Mouse (Mus musculus): Measurements from ENCODE around the gene C130026I21Rik. TPM values are rescaled to one million over a fixed set of nuclear protein-coding genes. Genes with fewer than 3 reads are reported as not detected.
"Not testable (repeated sequence)": the region's sequence is repeated elsewhere in the genome, so short reads cannot be mapped to it uniquely, and the experiment has no call there.

C130026I21Rik gene
- polyA plus RNA-seq, 1 experiment = not detected

- H3K27me3 ChIP-seq (replicated peaks) = not testable (repeated sequence)
Observed at GRCm38 (mm10) chr1:85105336-85105735, 165.0 kb downstream of the C130026I21Rik start.

GRCm38 (mm10) chr1:85101754-85102153 lies 168.6 kb downstream of the C130026I21Rik start:
- not testable (repeated sequence) for H3K27me3 ChIP-seq (replicated peaks); H3K36me3 ChIP-seq (replicated peaks; ENCODE audit: low read length); H3K4me3 ChIP-seq (replicated peaks); H3K4me1 ChIP-seq
- peaks cover 12% of the 10 kb centered on the region; the same call in 1 of the 2 replicates for H3K9me3 ChIP-seq

More at GRCm38 (mm10) chr1:85105336-85105735, 165.0 kb downstream of the C130026I21Rik start:
- H3K9me3 ChIP-seq; H3K4me3 ChIP-seq (replicated peaks); H3K36me3 ChIP-seq (replicated peaks; ENCODE audit: low read length); H3K4me1 ChIP-seq: not testable (repeated sequence)

- not testable (repeated sequence) for H3K4me1 ChIP-seq; H3K36me3 ChIP-seq (replicated peaks; ENCODE audit: low read length); H3K27me3 ChIP-seq (replicated peaks); H3K9me3 ChIP-seq; H3K4me3 ChIP-seq (replicated peaks)
Observed at GRCm38 (mm10) chr1:85099864-85100263, 170.5 kb downstream of the C130026I21Rik start, which contains the start of gene Gm10553. Gm10553 (plus strand) TSS chr1:85100164.

- not testable (repeated sequence) for H3K9me3 ChIP-seq; H3K27me3 ChIP-seq (replicated peaks); H3K4me1 ChIP-seq; H3K4me3 ChIP-seq (replicated peaks); H3K36me3 ChIP-seq (replicated peaks; ENCODE audit: low read length)
Observed at GRCm38 (mm10) chr1:85099081-85099480, 171.3 kb downstream of the C130026I21Rik start.

GRCm38 (mm10) chr1:85093011-85093572 lies 177.3 kb downstream of the C130026I21Rik start:
- H3K27me3 ChIP-seq (replicated peaks); H3K9me3 ChIP-seq; H3K4me3 ChIP-seq (replicated peaks); H3K36me3 ChIP-seq (replicated peaks; ENCODE audit: low read length); H3K4me1 ChIP-seq: not testable (repeated sequence)

DNA sequence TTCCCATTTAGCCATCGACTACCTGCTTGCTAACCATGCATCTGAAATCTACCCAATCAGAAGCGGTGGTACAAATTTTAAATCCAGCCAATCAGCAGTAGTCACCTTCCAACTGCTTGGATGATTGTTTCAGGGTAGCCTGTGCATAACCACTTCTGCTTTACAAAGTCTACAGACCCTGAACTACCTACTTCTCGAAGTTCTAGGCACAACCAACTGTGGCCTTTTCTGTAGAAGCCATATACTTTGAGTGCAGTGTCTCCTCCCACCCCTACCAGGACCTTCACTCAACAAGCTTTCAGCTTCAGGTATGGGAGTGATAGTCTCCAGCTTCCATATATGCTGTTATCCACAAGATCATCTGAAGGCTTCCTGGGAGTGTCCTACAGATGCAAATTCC lies 178.2 kb downstream of the C130026I21Rik start:
- not testable (repeated sequence) for H3K36me3 ChIP-seq (replicated peaks; ENCODE audit: low read length); H3K27me3 ChIP-seq (replicated peaks); H3K9me3 ChIP-seq; H3K4me1 ChIP-seq; H3K4me3 ChIP-seq (replicated peaks)

- not testable (repeated sequence) for H3K9me3 ChIP-seq; H3K27me3 ChIP-seq (replicated peaks); H3K36me3 ChIP-seq (replicated peaks; ENCODE audit: low read length); H3K4me3 ChIP-seq (replicated peaks); H3K4me1 ChIP-seq
Observed at GRCm38 (mm10) chr1:85086211-85086610, 184.2 kb downstream of the C130026I21Rik start.

DNA sequence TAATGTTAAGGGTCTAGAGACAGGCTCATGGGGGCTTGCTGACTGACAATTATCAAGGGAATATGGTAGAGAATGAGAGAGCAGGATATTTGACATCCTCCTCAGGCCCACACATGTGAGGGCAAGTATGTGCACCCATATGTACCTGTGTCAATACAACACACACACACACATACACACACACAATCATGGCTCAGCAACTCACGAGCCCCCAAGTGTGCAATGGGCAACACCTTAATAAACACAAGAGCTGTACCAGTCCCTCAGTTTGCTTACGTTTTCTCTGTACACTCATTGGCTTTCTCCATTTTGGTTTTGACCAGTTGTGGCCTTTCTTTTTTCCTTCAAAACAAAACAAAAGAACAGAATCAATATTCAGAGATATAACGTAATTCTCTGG lies 185.6 kb downstream of the C130026I21Rik start:
- not testable (repeated sequence) for H3K9me3 ChIP-seq; H3K27me3 ChIP-seq (replicated peaks); H3K4me1 ChIP-seq; H3K36me3 ChIP-seq (replicated peaks; ENCODE audit: low read length); H3K4me3 ChIP-seq (replicated peaks)

- H3K4me1 ChIP-seq; H3K36me3 ChIP-seq (replicated peaks; ENCODE audit: low read length); H3K4me3 ChIP-seq (replicated peaks); H3K9me3 ChIP-seq; H3K27me3 ChIP-seq (replicated peaks): not testable (repeated sequence)
Observed at GRCm38 (mm10) chr1:85073099-85073498, 197.3 kb downstream of the C130026I21Rik start.

GRCm38 (mm10) chr1:85071690-85072089 lies 198.7 kb downstream of the C130026I21Rik start:
- not testable (repeated sequence) for H3K4me3 ChIP-seq (replicated peaks)

DNA sequence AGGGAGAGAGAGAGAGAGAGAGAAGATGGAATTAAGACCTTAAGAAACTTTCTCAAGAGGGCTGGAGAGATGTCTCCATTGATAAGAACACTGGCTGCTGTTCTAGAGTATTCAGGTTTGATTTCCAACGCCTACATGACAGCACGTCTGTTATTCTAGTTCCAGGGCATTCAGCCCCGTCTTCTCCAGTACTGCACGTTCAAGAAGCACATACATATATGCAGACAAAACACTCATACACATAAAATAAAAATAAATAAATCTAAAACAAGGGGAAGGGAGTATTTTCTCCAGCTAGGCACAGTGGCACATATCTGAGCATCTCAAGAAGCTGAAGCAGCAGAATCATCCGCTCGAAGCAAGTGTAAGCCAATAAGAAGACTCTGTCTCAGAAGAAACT lies 234.6 kb downstream of the C130026I21Rik start:
- H3K4me1 ChIP-seq; H3K36me3 ChIP-seq (replicated peaks; ENCODE audit: low read length); H3K9me3 ChIP-seq; H3K4me3 ChIP-seq (replicated peaks); H3K27me3 ChIP-seq (replicated peaks): not testable (repeated sequence)

More at GRCm38 (mm10) chr1:85071690-85072089, 198.7 kb downstream of the C130026I21Rik start:
- H3K9me3 ChIP-seq; H3K27me3 ChIP-seq (replicated peaks); H3K4me1 ChIP-seq; H3K36me3 ChIP-seq (replicated peaks; ENCODE audit: low read length): not testable (repeated sequence)

DNA sequence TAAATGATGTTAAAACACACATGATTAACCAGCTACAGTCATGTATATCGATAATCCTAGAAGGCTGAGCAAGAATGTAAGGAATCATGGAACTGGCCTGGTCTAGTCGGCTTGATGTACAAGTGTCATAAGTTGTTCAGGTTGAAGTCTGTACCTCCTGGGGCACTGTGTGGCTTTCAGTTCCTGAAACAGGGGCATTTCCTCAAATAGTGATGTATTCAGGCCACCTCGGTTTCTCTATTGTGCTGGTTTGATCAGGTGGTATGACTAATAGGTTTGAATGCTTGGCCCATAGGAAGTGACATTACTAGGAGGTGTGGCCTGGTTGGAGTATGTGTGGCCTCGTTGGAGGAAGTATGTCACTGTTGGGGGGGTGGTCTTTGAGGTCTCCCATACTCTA lies 236.0 kb downstream of the C130026I21Rik start:
- not testable (repeated sequence) for H3K4me3 ChIP-seq (replicated peaks); H3K4me1 ChIP-seq; H3K9me3 ChIP-seq; H3K36me3 ChIP-seq (replicated peaks; ENCODE audit: low read length); H3K27me3 ChIP-seq (replicated peaks)

- not testable (repeated sequence) for H3K4me1 ChIP-seq; H3K9me3 ChIP-seq; H3K27me3 ChIP-seq (replicated peaks); H3K4me3 ChIP-seq (replicated peaks); H3K36me3 ChIP-seq (replicated peaks; ENCODE audit: low read length)
Observed at GRCm38 (mm10) chr1:85033616-85034015, 236.8 kb downstream of the C130026I21Rik start.

DNA sequence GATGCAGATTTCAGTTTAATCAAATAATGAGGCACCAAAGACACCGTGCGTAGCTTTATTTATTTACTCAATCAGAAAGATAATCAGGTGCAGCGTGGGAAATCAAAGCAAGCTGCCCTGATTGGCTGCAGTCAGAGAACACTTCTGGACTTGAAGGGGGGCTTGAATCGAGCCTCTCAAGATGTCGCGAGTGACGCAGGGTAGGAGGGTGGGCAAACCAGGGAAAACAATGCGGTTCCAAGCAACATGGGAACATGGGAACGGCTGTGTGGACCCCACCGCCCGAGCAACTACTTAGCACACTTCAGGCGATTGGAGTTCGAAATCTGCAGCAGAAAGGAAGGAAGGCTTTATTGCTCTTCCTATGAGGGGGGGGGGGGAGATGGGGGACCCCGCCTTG lies 240.2 kb downstream of the C130026I21Rik start:
- not testable (repeated sequence) for H3K27me3 ChIP-seq (replicated peaks); H3K4me1 ChIP-seq; H3K9me3 ChIP-seq; H3K4me3 ChIP-seq (replicated peaks); H3K36me3 ChIP-seq (replicated peaks; ENCODE audit: low read length)

GRCm38 (mm10) chr1:85011933-85012332 lies 258.4 kb downstream of the C130026I21Rik start:
- not testable (repeated sequence) for H3K4me1 ChIP-seq; H3K27me3 ChIP-seq (replicated peaks); H3K4me3 ChIP-seq (replicated peaks); H3K9me3 ChIP-seq; H3K36me3 ChIP-seq (replicated peaks; ENCODE audit: low read length)

DNA sequence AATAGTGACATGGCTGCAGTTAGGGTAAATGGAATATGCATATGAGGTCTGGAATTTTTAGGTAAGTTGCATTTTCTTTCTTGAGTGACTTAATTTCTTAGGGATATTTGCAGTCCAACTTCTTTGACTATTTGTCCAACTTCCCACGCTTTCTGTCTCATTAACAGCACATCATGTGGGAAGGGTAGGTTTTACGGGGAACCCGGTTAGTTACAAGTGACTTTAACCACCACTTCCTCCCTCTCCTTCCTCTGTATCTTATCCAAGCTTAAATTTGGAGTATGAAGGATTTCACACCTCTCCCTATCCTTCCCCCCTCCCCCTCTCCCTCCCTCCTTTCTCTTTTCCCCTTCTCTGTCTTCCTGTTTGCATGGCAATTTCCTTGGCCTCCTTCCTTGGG lies 259.4 kb downstream of the C130026I21Rik start:
- H3K9me3 ChIP-seq; H3K4me1 ChIP-seq; H3K36me3 ChIP-seq (replicated peaks; ENCODE audit: low read length); H3K27me3 ChIP-seq (replicated peaks); H3K4me3 ChIP-seq (replicated peaks): not testable (repeated sequence)

DNA sequence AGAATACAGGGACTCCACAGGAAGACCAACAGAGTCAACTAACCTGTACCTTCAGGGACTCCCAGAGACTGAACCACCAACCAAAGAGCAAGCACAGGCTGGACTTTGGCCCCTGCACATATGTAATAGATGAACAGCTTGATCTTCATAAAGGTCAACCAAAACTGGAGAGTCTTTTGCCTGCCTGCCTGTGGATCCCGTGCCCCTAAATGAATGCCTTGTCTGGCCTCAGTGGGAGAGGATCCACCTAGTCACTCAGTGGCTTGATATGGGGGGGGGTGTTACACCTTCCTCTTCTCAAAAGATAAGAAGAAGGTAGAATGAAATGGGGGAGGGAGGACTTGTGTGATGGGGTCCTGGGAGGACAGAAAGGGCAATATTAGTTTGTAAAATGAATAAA lies 262.6 kb downstream of the C130026I21Rik start:
- not testable (repeated sequence) for H3K4me3 ChIP-seq (replicated peaks); H3K36me3 ChIP-seq (replicated peaks; ENCODE audit: low read length); H3K9me3 ChIP-seq; H3K4me1 ChIP-seq; H3K27me3 ChIP-seq (replicated peaks)
